ENCODE assay signal across 8 mouse cellular contexts in the genomic region with DNA sequence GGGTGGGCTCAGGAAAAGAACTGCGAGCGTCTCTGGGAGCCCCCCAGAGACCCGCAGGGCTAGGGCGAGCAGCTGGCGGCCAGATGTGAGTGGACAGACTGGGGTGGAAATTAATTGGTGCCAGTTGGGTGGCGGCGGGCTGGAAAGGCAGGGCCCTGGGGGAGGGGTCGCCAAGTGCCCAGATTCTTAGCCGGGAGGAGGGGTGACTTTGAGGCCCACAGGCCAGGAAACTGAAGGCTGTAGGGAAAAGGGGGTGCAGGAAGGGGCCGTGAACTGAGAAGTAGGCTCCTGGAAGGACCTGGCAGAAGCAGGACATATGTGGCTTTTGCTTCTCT. TPM values are rescaled to one million over a fixed set of nuclear protein-coding genes. Genes with fewer than 3 reads are reported as not detected.
DNase-seq lines count a peak whose midpoint lies in the region; ATAC-seq and TF ChIP-seq lines count a peak whose summit lies in the region.

No protein-coding gene starts in this region.

- peaks cover 32% of the 10 kb centered on the region for H3K4me1 ChIP-seq in forebrain, embryonic 14.5 days (ENCODE audit: control insufficient read depth, insufficient read depth, low read length)

- H3K9me3 ChIP-seq in forebrain, embryonic 14.5 days (replicated peaks; ENCODE audit: control insufficient read depth, low read length): no peaks in the 10 kb centered on the region

- no peaks in the 10 kb centered on the region for H3K36me3 ChIP-seq in forebrain, embryonic 14.5 days (ENCODE audit: control insufficient read depth, insufficient read depth, low read length)
- no peaks in the 10 kb centered on the region for H3K36me3 ChIP-seq in myocyte (ENCODE audit: control insufficient read depth, insufficient read depth)

- H3K27ac ChIP-seq in forebrain, embryonic 14.5 days (ENCODE audit: low read depth, low read length): peak overlapping the region; percentile 63

- peak; percentile 32 for DNase-seq in thymus, postnatal 14 days
- DNase-seq in thymus, adult 18-20 months: no peak
- peak; percentile 23 for DNase-seq in forebrain, embryonic 14.5 days (ENCODE audit: low spot score)
- DNase-seq in kidney, postnatal 4 days: peak; percentile 58 to 76
- no peak for DNase-seq in right cerebral cortex, postnatal 25 days
- no peak for DNase-seq in gastrocnemius, postnatal 36 days

- no peak for TF ChIP-seq POLR2A in myocyte (IDR thresholded peaks at IDR 0.05; ENCODE audit: insufficient read length, low read depth)

- 4% methylated on average over 10 of the region's 10 CpGs for WGBS in forebrain, embryonic 14.5 days

- intact Hi-C loops in gastrocnemius, postnatal 36 days (cut with DNase I): no loop called here

- ATAC-seq in forebrain, embryonic 14.5 days: no peak
- ATAC-seq in frontal cortex, adult (ENCODE audit: low TSS enrichment): no peak

- peak overlapping the region; percentile 54 for H3K9ac ChIP-seq in forebrain, embryonic 14.5 days (ENCODE audit: low read length)

- H3ac ChIP-seq in myocyte (ENCODE audit: control insufficient read depth, insufficient read length): no peak overlapping the region

- no peaks in the 10 kb centered on the region for H3K27me3 ChIP-seq in forebrain, embryonic 14.5 days (replicated peaks; ENCODE audit: control insufficient read depth, insufficient read depth, low read length)
- H3K27me3 ChIP-seq in myocyte (ENCODE audit: control insufficient read depth, insufficient read depth, insufficient read length): no peaks in the 10 kb centered on the region

- peaks cover 8% of the 10 kb centered on the region for H3K79me2 ChIP-seq in myocyte (ENCODE audit: control insufficient read depth, insufficient read depth)

- peak overlapping the region; percentile 17 for H3K4me3 ChIP-seq in forebrain, embryonic 14.5 days (ENCODE audit: low read depth, low read length)
- H3K4me3 ChIP-seq in myocyte: no peak overlapping the region

- H3K4me2 ChIP-seq in forebrain, embryonic 14.5 days (ENCODE audit: low read length): peak overlapping the region; percentile 51
- H3K4me2 ChIP-seq in myocyte (ENCODE audit: low read depth): peak overlapping the region; percentile 82

TF ChIP-seq in myocyte, 11 proteins besides CTCF, POLR2A, EP300 and RAD21:
- no peak for TF ChIP-seq MYOD1 (IDR thresholded peaks at IDR 0.05; ENCODE audit: control insufficient read depth in 1 of 3, insufficient read length in 2 of 3, low read depth in 2 of 3)
- no peak for TF ChIP-seq E2F4 (IDR thresholded peaks at IDR 0.05; ENCODE audit: insufficient read depth)
- no peak for TF ChIP-seq MAX (IDR thresholded peaks at IDR 0.05; ENCODE audit: low read depth)
- TF ChIP-seq REST (IDR thresholded peaks at IDR 0.05; ENCODE audit: insufficient read depth, insufficient read length): no peak
- TF ChIP-seq CEBPB (IDR thresholded peaks at IDR 0.05; ENCODE audit: insufficient read depth, poor library complexity, severe bottlenecking): no peak
- no peak for TF ChIP-seq TCF3 (IDR thresholded peaks at IDR 0.05; ENCODE audit: insufficient read length, low read depth)
- no peak for TF ChIP-seq SRF (IDR thresholded peaks at IDR 0.05; ENCODE audit: control insufficient read depth, insufficient read length, low read depth)
TF ChIP-seq in myocyte: peak in this region for 0.

RNA-seq across cellular contexts. Expression of a gene that starts 6.5 kb away (rescaled TPM):
- polyA plus RNA-seq in forebrain, embryonic 14.5 days (2014; fragmentation: Nextera tagmentation; extraction: Ambion mirVana): 26.5 and 29.3 TPM in 2 replicates
- polyA plus RNA-seq in myocyte (2012; fragmentation: generic; extraction: Trizol): 75.7 TPM
- total RNA-seq in gastrocnemius, postnatal 36 days (2021): 1 to 10 TPM; 5.6 to 9.3 TPM

RNA-seq across cellular contexts. Expression of a gene that starts 29.9 kb away (rescaled TPM):
- polyA plus RNA-seq in forebrain, embryonic 14.5 days (2014; fragmentation: Nextera tagmentation; extraction: Ambion mirVana): 47.8 and 52.3 TPM in 2 replicates
- 94.4 TPM for polyA plus RNA-seq in myocyte (2012; fragmentation: generic; extraction: Trizol)
- total RNA-seq in gastrocnemius, postnatal 36 days (2021): 10 to 100 TPM; 39.8 to 43.3 TPM

RNA-seq across cellular contexts. Expression of a gene that starts 31.5 kb away (rescaled TPM):
- polyA plus RNA-seq in forebrain, embryonic 14.5 days (2014; fragmentation: Nextera tagmentation; extraction: Ambion mirVana): 17.0 and 17.6 TPM in 2 replicates
- 56.1 TPM for polyA plus RNA-seq in myocyte (2012; fragmentation: generic; extraction: Trizol)
- total RNA-seq in gastrocnemius, postnatal 36 days (2021): 10 to 100 TPM; 18.1 to 20.1 TPM

RNA-seq across cellular contexts. Expression of a gene that starts 45.1 kb away (rescaled TPM):
- 2.9 and 3.8 TPM in 2 replicates for polyA plus RNA-seq in forebrain, embryonic 14.5 days (2014; fragmentation: Nextera tagmentation; extraction: Ambion mirVana)
- polyA plus RNA-seq in myocyte (2012; fragmentation: generic; extraction: Trizol): not detected
- 1 to 10 TPM in 1 of 2 experiments, under 1 TPM in 1; 0.96 to 1.4 TPM for total RNA-seq in gastrocnemius, postnatal 36 days (2021)

Comparison
In these comparisons a context has a peak if more than half of its experiments do, and no peak if none do; other contexts are left out.
1. DNase-seq: peak in thymus, postnatal 14 days (single experiment), forebrain, embryonic 14.5 days (single experiment) and kidney, postnatal 4 days (2 of 2); none in thymus, adult 18-20 months (0 of 2), right cerebral cortex, postnatal 25 days (single experiment) and gastrocnemius, postnatal 36 days (0 of 2).